Mouse (Mus musculus) intestine, postnatal 0 days (tissue): ENCODE measurements around the gene Zbtb38. TPM values are rescaled to one million over a fixed set of nuclear protein-coding genes. Genes with fewer than 3 reads are reported as not detected.
A peak's percentile ranks its signal among the peaks of the same experiment; 100 is the strongest.

ENCODE experiments used
- ATAC-seq: fragments of 200-750 bp; cut with Nextera tagmentation; 2 replicates; pipeline ENCODE4 v1.8.0; 2017; ENCODE audit warnings: mild to moderate bottlenecking, moderate TSS enrichment, moderate library complexity
- H3K27ac ChIP-seq: fragments of 300-500 bp; sonication (generic); 2 replicates; pipeline ENCODE4 v1.5.1; 2014; ENCODE audit warnings: mild to moderate bottlenecking, low read depth, low read length, moderate library complexity
- H3K27me3 ChIP-seq: fragments of 300-500 bp; sonication (generic); replicated peaks from 2 replicates; pipeline ENCODE4 v1.6.1; 2014; ENCODE audit warnings: low read length, mixed read lengths; ENCODE audit not compliant: control insufficient read depth, insufficient read depth
- H3K36me3 ChIP-seq: fragments of 300-500 bp; sonication (generic); 2 replicates; pipeline ENCODE4 v1.6.1; 2014; ENCODE audit warnings: mild to moderate bottlenecking, moderate library complexity; ENCODE audit not compliant: control insufficient read depth, insufficient read depth
- H3K4me1 ChIP-seq: fragments of 300-500 bp; sonication (generic); replicated peaks from 2 replicates; pipeline ENCODE4 v1.6.1; 2014; ENCODE audit warnings: antibody characterized with exemption, low read length, mixed read lengths; ENCODE audit not compliant: control insufficient read depth, insufficient read depth
- H3K4me2 ChIP-seq: fragments of 300-500 bp; sonication (generic); replicated peaks from 2 replicates; pipeline ENCODE4 v1.6.1; 2014; ENCODE audit warnings: low read depth, mild to moderate bottlenecking, moderate library complexity
- H3K4me3 ChIP-seq: fragments of 300-500 bp; sonication (generic); 2 replicates; pipeline ENCODE4 v1.5.1; 2014; ENCODE audit warnings: low read depth, low read length
- H3K9ac ChIP-seq: fragments of 300-500 bp; sonication (generic); 2 replicates; pipeline ENCODE4 v1.6.1; 2014; ENCODE audit warnings: mild to moderate bottlenecking, low read depth, low read length
- H3K9me3 ChIP-seq: fragments of 300-500 bp; sonication (generic); 2 replicates; pipeline ENCODE4 v1.6.1; 2016; ENCODE audit warnings: mixed run types; ENCODE audit not compliant: control insufficient read depth
- CTCF ChIP-seq: sonication (generic); IDR thresholded peaks from 2 replicates; pipeline ENCODE4 v1.5.1; 2016; ENCODE audit warnings: low read depth, mild to moderate bottlenecking, control low read depth, antibody characterized with exemption, moderate library complexity
- WGBS: fragments of 180-500 bp; shearing (Covaris S2); extraction: QIAGEN DNeasy Blood & Tissue Kit; methylation state at CpG from one replicate; pipeline ENCODE4 v1.1.7; 2014; 5-methylcytosine and 5-hydroxymethylcytosine counted together
- polyA plus RNA-seq: library from polyadenylated mRNA; unstranded; fragments of >200 nt; fragmentation: Nextera tagmentation; extraction: Ambion mirVana; gene quantifications from 2 replicates; pipeline ENCODE4 v1.2.1, GENCODE M21; 2015

Gene Zbtb38
- polyA plus RNA-seq, 1 experiment from 2014 or later, result 18.5 TPM

- Histone ChIP-seq H3K27ac (no peak overlapping the region), H3K36me3 (peaks cover 18% of the 10 kb centered on the region; the same call in 1 of the 2 replicates), H3K27me3 (no peaks in the 10 kb centered on the region), H3K9me3 (no peaks in the 10 kb centered on the region), H3K4me1 (no peaks in the 10 kb centered on the region), H3K4me2 (no peak overlapping the region), H3K4me3 (no peak overlapping the region), H3K9ac (no peak overlapping the region)
- ATAC-seq, result no peak
- no peak for TF ChIP-seq CTCF
- 73% methylated on average over 14 of the region's 14 CpGs for WGBS
Measured at GRCm38 (mm10) chr9:96696788-96697492, 55.7 kb downstream of the Zbtb38 start.

GRCm38 (mm10) chr9:96696141-96696561 lies 56.5 kb downstream of the Zbtb38 start:
- Histone ChIP-seq H3K4me2 (no peak overlapping the region), H3K27me3 (no peaks in the 10 kb centered on the region), H3K4me3 (no peak overlapping the region), H3K36me3 (peaks cover 10% of the 10 kb centered on the region; the same call in 1 of the 2 replicates), H3K9me3 (no peaks in the 10 kb centered on the region), H3K27ac (no peak overlapping the region), H3K4me1 (no peaks in the 10 kb centered on the region), H3K9ac (no peak overlapping the region)
- WGBS, result 73% methylated on average over 12 of the region's 12 CpGs
- TF ChIP-seq CTCF, result no peak
- ATAC-seq, result no peak; the same call in 1 of the 2 replicates

GRCm38 (mm10) chr9:96690461-96690863 lies 62.2 kb downstream of the Zbtb38 start:
- ATAC-seq, result no peak
- Histone ChIP-seq H3K27ac (no peak overlapping the region), H3K9ac (no peak overlapping the region), H3K4me3 (no peak overlapping the region), H3K27me3 (no peaks in the 10 kb centered on the region), H3K9me3 (no peaks in the 10 kb centered on the region), H3K36me3 (peaks cover 36% of the 10 kb centered on the region), H3K4me2 (no peak overlapping the region), H3K4me1 (0 out of 2 replicates have a peak, but pooled peaks cover 2% of the 10 kb centered on the region)
- 80% methylated on average over 4 of the region's 4 CpGs for WGBS
- no peak for TF ChIP-seq CTCF

GRCm38 (mm10) chr9:96689076-96689475 lies 63.6 kb downstream of the Zbtb38 start:
- TF ChIP-seq CTCF, result no peak
- no peaks in the 10 kb centered on the region for H3K27me3 ChIP-seq
- no peak overlapping the region for H3K9ac ChIP-seq
- no peak for ATAC-seq
- H3K4me1 ChIP-seq, result 0 out of 2 replicates have a peak, but pooled peaks cover 2% of the 10 kb centered on the region
- H3K9me3 ChIP-seq, result no peaks in the 10 kb centered on the region
- H3K4me3 ChIP-seq, result no peak overlapping the region
- peaks cover 42% of the 10 kb centered on the region for H3K36me3 ChIP-seq
- 78% methylated on average over 4 of the region's 4 CpGs for WGBS
- no peak overlapping the region for H3K4me2 ChIP-seq
- no peak overlapping the region for H3K27ac ChIP-seq

GRCm38 (mm10) chr9:96688194-96688875 lies 64.3 kb downstream of the Zbtb38 start:
- no peak for TF ChIP-seq CTCF
- Histone ChIP-seq H3K4me2 (no peak overlapping the region), H3K36me3 (peaks cover 40% of the 10 kb centered on the region), H3K27me3 (no peaks in the 10 kb centered on the region), H3K9me3 (no peaks in the 10 kb centered on the region), H3K4me3 (no peak overlapping the region), H3K27ac (peak overlapping the region; percentile 41), H3K4me1 (0 out of 2 replicates have a peak, but pooled peaks cover 2% of the 10 kb centered on the region), H3K9ac (no peak overlapping the region)
- 76% methylated on average over 21 of the region's 21 CpGs for WGBS
- ATAC-seq, result no peak

GRCm38 (mm10) chr9:96687591-96688186 lies 64.9 kb downstream of the Zbtb38 start:
- no peaks in the 10 kb centered on the region for H3K9me3 ChIP-seq
- H3K27ac ChIP-seq, result peak overlapping the region; percentile 41
- no peak overlapping the region for H3K4me3 ChIP-seq
- no peak overlapping the region for H3K9ac ChIP-seq
- H3K36me3 ChIP-seq, result peaks cover 40% of the 10 kb centered on the region
- ATAC-seq, result no peak
- TF ChIP-seq CTCF, result no peak
- no peak overlapping the region for H3K4me2 ChIP-seq
- WGBS, result 75% methylated on average over 20 of the region's 20 CpGs
- 0 out of 2 replicates have a peak, but pooled peaks cover 2% of the 10 kb centered on the region for H3K4me1 ChIP-seq
- H3K27me3 ChIP-seq, result no peaks in the 10 kb centered on the region
